Mouse (Mus musculus): Measurements from ENCODE around the gene Ipo9. TPM values are rescaled to one million over a fixed set of nuclear protein-coding genes. Genes with fewer than 3 reads are reported as not detected.

The Ipo9 gene
- polyA plus RNA-seq (2012; rRNA removed) = 19.4 and 20.7 TPM in 2 replicates
- polyA plus RNA-seq (2014; fragmentation: Nextera tagmentation; extraction: Ambion mirVana) = 26.6 and 26.9 TPM in 2 replicates

DNA sequence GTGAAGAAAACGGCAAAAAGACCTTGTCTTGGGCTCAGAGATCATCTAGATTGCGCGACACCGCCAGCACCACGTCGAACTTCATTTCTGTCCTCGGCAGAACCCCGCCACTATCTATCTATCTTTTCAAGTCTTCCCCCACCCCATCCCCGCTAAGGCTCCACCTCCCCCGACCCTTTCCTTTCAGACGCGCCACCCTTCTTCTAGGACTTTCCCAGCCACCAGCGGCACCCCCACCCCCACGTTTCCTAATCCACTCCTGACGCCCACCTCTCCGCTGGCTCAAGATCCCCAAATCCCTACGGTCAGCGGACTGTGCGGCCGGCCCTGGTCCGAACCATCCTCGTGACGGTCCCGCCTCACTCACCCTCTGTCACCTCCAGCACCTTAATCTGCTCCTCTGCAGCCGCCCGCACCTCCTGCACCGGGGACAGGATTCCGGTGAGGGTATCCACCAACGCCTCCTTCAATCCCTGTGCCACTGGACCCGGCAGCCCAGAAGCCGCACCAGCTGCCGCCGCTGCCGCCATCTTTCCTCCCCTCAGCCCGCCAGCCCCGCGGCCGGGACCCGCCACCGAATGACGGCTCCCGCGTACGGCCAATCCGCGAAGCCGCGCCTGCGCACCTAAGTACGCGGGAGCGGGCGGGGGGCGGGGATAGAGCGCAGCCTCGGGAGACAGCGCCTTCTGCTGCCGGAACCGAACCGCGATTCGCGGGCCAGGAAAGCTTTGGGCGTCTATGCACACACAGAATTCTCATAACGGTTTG, at the start of gene Ipo9:
Ipo9 (minus strand) TSS at position 599 of the 768 bp plus-strand sequence.
- Histone ChIP-seq H3K9ac (replicated peaks) (peak within 1 kb of the TSS; percentile 60), H3K27me3 (ENCODE audit: control insufficient read depth, insufficient read depth, low read length) (no peaks in the 10 kb centered on the region), H3K9me3 (ENCODE audit: control insufficient read depth, low read length) (no peaks in the 10 kb centered on the region), H3K4me3 (ENCODE audit: insufficient read depth in 1 of 2, low read depth in 2 of 2, low read length in 2 of 2) (peak within 1 kb of the TSS; percentile 68 to 83), H3K4me1 (replicated peaks; ENCODE audit: control insufficient read depth in 2 of 2, insufficient read depth in 2 of 2, low read length in 1 of 2) (peaks cover 9 to 12% of the 10 kb centered on the region in 2 experiments), H3K4me2 (ENCODE audit: low read depth) (peak within 1 kb of the TSS; percentile 72), H3K36me3 (replicated peaks; ENCODE audit: control insufficient read depth, insufficient read depth, low read depth) (no peaks in the 10 kb centered on the region; the same call in none of the 2 replicates), H3K27ac (no peak within 1 kb of the TSS)
- TF ChIP-seq EP300 (IDR thresholded peaks at IDR 0.05; ENCODE audit: low read depth) = no peak
- TF ChIP-seq CTCF (IDR thresholded peaks at IDR 0.05; ENCODE audit: low read depth) = peak; percentile 74
- ATAC-seq (ENCODE audit: insufficient read depth) (peak; percentile 95), DNase-seq (ENCODE audit: low read depth in 3 of 3, low spot score in 3 of 3) (peak; percentile 71 to 76 (median 75))
- WGBS (ENCODE audit: insufficient replicate concordance) = under 1% methylated on average over 65 of the region's 65 CpGs

GRCm38 (mm10) chr1:135475571-135475895, 45.2 kb upstream of the Ipo9 start:
- no peak overlapping the region for H3K27ac ChIP-seq
- H3K4me1 ChIP-seq (replicated peaks; ENCODE audit: control insufficient read depth in 2 of 2, insufficient read depth in 2 of 2, low read length in 1 of 2) = no peaks in the 10 kb centered on the region
- WGBS (ENCODE audit: insufficient replicate concordance) = 77% methylated on average over 7 of the region's 7 CpGs
- no peak overlapping the region for H3K9ac ChIP-seq (replicated peaks)
- no peaks in the 10 kb centered on the region for H3K27me3 ChIP-seq (ENCODE audit: control insufficient read depth, insufficient read depth, low read length)
- no peak overlapping the region for H3K4me3 ChIP-seq (ENCODE audit: insufficient read depth in 1 of 2, low read depth in 2 of 2, low read length in 2 of 2)
- ATAC-seq (ENCODE audit: insufficient read depth) (no peak), DNase-seq (ENCODE audit: low read depth in 3 of 3, low spot score in 3 of 3) (no peak)
- no peak overlapping the region for H3K4me2 ChIP-seq (ENCODE audit: low read depth)
- no peaks in the 10 kb centered on the region for H3K36me3 ChIP-seq (replicated peaks; ENCODE audit: control insufficient read depth, insufficient read depth, low read depth)
- no peaks in the 10 kb centered on the region for H3K9me3 ChIP-seq (ENCODE audit: control insufficient read depth, low read length)
- no peak for TF ChIP-seq EP300 (IDR thresholded peaks at IDR 0.05; ENCODE audit: low read depth)
- TF ChIP-seq CTCF (IDR thresholded peaks at IDR 0.05; ENCODE audit: low read depth) = no peak

DNA sequence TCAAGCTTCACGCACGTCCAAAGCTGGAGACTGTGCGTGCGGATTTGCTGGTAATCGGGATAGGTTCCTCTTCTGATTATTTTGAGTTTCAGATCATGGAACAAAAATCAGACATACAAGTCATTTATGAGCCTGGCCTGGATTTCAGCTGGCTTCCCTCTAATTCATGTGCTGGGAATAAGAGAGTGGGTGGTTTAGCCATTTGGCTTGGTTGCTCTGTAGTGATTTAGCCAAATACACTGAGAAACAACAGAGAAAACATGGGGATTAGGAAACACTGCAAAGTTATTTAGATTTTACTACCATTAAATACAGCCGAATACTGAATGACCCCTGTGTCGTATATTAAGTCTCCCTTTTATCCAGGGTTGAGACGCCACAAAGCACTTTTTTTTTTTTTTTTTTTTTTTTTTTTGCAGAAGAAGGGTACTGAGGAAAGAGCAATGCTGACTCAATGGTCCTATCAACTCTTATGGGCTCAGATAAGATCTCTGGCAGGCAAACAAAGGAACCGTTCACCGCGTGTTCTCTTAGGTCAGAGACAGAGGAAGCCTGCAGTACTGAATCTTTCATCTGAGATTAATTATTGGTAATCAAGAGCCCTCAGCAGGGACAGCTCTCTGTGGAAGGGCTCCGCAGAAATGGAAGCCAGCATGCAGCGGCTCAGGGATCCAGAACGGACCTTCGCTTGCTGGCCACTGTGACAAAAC, 44.7 kb upstream of the Ipo9 start:
- H3K27ac ChIP-seq = no peak overlapping the region
- no peaks in the 10 kb centered on the region for H3K9me3 ChIP-seq (ENCODE audit: control insufficient read depth, low read length)
- H3K9ac ChIP-seq (replicated peaks) = no peak overlapping the region
- no peak for DNase-seq (ENCODE audit: low read depth in 3 of 3, low spot score in 3 of 3)
- no peak for ATAC-seq (ENCODE audit: insufficient read depth)
- no peaks in the 10 kb centered on the region for H3K27me3 ChIP-seq (ENCODE audit: control insufficient read depth, insufficient read depth, low read length)
- no peak for TF ChIP-seq EP300 (IDR thresholded peaks at IDR 0.05; ENCODE audit: low read depth)
- TF ChIP-seq CTCF (IDR thresholded peaks at IDR 0.05; ENCODE audit: low read depth) = no peak
- WGBS (ENCODE audit: insufficient replicate concordance) = 64% methylated on average over 15 of the region's 15 CpGs
- H3K4me2 ChIP-seq (ENCODE audit: low read depth) = no peak overlapping the region
- no peak overlapping the region for H3K4me3 ChIP-seq (ENCODE audit: insufficient read depth in 1 of 2, low read depth in 2 of 2, low read length in 2 of 2)
- no peaks in the 10 kb centered on the region for H3K4me1 ChIP-seq (replicated peaks; ENCODE audit: control insufficient read depth in 2 of 2, insufficient read depth in 2 of 2, low read length in 1 of 2)
- no peaks in the 10 kb centered on the region for H3K36me3 ChIP-seq (replicated peaks; ENCODE audit: control insufficient read depth, insufficient read depth, low read depth)

DNA sequence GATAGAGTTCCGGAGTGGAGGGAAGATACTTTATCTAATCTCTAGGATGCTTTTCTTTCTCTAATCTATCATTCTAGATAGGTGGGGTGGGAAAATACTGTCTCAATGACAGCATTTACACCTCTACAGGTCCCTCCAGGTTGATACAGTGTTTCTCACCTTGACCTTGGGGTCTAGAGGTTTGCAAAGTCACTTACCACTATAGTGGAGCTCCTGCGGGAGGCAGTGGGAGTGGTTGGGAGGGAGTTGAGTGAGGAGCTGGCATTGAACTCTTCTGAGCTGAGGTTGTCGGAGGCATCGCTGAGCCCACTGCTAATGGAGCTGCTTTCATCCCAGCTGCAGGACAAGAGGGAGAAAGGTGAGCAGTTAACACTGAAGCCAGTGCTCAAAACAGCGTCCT, 42.2 kb upstream of the Ipo9 start:
- no peak for TF ChIP-seq CTCF (IDR thresholded peaks at IDR 0.05; ENCODE audit: low read depth)
- TF ChIP-seq EP300 (IDR thresholded peaks at IDR 0.05; ENCODE audit: low read depth) = no peak
- Histone ChIP-seq H3K27me3 (ENCODE audit: control insufficient read depth, insufficient read depth, low read length) (no peaks in the 10 kb centered on the region), H3K9me3 (ENCODE audit: control insufficient read depth, low read length) (no peaks in the 10 kb centered on the region), H3K9ac (replicated peaks) (no peak overlapping the region), H3K36me3 (replicated peaks; ENCODE audit: control insufficient read depth, insufficient read depth, low read depth) (no peaks in the 10 kb centered on the region), H3K27ac (no peak overlapping the region), H3K4me2 (ENCODE audit: low read depth) (no peak overlapping the region), H3K4me3 (ENCODE audit: insufficient read depth in 1 of 2, low read depth in 2 of 2, low read length in 2 of 2) (no peak overlapping the region), H3K4me1 (replicated peaks; ENCODE audit: control insufficient read depth in 2 of 2, insufficient read depth in 2 of 2, low read length in 1 of 2) (no peaks in the 10 kb centered on the region)
- DNase-seq (ENCODE audit: low read depth in 3 of 3, low spot score in 3 of 3) (no peak), ATAC-seq (ENCODE audit: insufficient read depth) (no peak)
- 69% methylated on average over 5 of the region's 5 CpGs for WGBS (ENCODE audit: insufficient replicate concordance)

- no peak overlapping the region for H3K4me3 ChIP-seq (ENCODE audit: insufficient read depth in 1 of 2, low read depth in 2 of 2, low read length in 2 of 2)
- no peak for DNase-seq (ENCODE audit: low read depth in 3 of 3, low spot score in 3 of 3)
- no peaks in the 10 kb centered on the region for H3K27me3 ChIP-seq (ENCODE audit: control insufficient read depth, insufficient read depth, low read length)
- no peak overlapping the region for H3K4me2 ChIP-seq (ENCODE audit: low read depth)
- H3K27ac ChIP-seq = no peak overlapping the region
- no peak for TF ChIP-seq EP300 (IDR thresholded peaks at IDR 0.05; ENCODE audit: low read depth)
- TF ChIP-seq CTCF (IDR thresholded peaks at IDR 0.05; ENCODE audit: low read depth) = no peak
- no peaks in the 10 kb centered on the region for H3K36me3 ChIP-seq (replicated peaks; ENCODE audit: control insufficient read depth, insufficient read depth, low read depth)
- ATAC-seq (ENCODE audit: insufficient read depth) = no peak
- H3K9me3 ChIP-seq (ENCODE audit: control insufficient read depth, low read length) = no peaks in the 10 kb centered on the region
- 43% methylated on average over 5 of the region's 5 CpGs for WGBS (ENCODE audit: insufficient replicate concordance)
- H3K4me1 ChIP-seq (replicated peaks; ENCODE audit: control insufficient read depth in 2 of 2, insufficient read depth in 2 of 2, low read length in 1 of 2) = no peaks in the 10 kb centered on the region
- no peak overlapping the region for H3K9ac ChIP-seq (replicated peaks)
Observed at GRCm38 (mm10) chr1:135471742-135472141, 41.4 kb upstream of the Ipo9 start.

Measured in liver, embryonic 14.5 days (tissue).